24 mouse cellular contexts compared by ENCODE assay signal in the genomic region with DNA sequence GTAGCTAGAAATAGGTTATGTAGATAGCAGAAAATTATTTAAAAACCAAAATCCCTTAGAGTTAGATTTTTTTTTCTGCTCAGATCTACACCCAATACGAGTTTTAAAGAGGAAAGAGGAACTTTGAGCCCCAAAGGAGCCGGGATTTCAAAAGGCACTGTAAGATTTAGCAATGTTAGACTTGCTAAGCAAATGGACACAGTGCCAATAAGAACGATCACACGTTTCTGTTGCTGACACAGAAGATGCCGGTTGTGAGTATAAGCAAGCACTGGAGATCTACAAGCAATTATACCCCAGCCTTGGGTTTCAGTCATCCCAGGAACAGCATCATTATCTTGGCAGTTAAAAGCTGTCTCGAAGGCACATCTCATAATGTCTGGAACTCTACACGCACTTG.
DNase-seq lines count a peak whose midpoint lies in the region; ATAC-seq lines count a peak whose summit lies in the region.
"Had no signal": no experiment of that assay in that cellular context is flagged by ENCODE, and none has a peak within 500 bp of the region (broad histone marks: within the 10 kb centered on the region; RNA-seq: fewer than 3 reads in every experiment).

No protein-coding gene starts in this region.

- H3K36me3 ChIP-seq in limb, embryonic 15.5 days: no peaks in the 10 kb centered on the region
- no peaks in the 10 kb centered on the region for H3K36me3 ChIP-seq in limb, embryonic 10.5 days
- H3K36me3 ChIP-seq in neural tube, embryonic 12.5 days: no peaks in the 10 kb centered on the region
- no peaks in the 10 kb centered on the region for H3K36me3 ChIP-seq in neural tube, embryonic 13.5 days
- H3K36me3 ChIP-seq in forebrain, embryonic 10.5 days (replicated peaks): no peaks in the 10 kb centered on the region
- H3K36me3 ChIP-seq: embryonic facial prominence, embryonic 12.5 days; embryonic facial prominence, embryonic 15.5 days; forebrain, embryonic 12.5 days; forebrain, embryonic 15.5 days; heart, embryonic 12.5 days; heart, embryonic 15.5 days; hindbrain, embryonic 10.5 days; hindbrain, embryonic 15.5 days had no signal

- H3K27ac ChIP-seq in limb, embryonic 15.5 days: no peak overlapping the region
- no peak overlapping the region for H3K27ac ChIP-seq in limb, embryonic 10.5 days
- H3K27ac ChIP-seq in neural tube, embryonic 12.5 days: no peak overlapping the region
- H3K27ac ChIP-seq in neural tube, embryonic 13.5 days (replicated peaks): peak overlapping the region; percentile 59
- no peak overlapping the region for H3K27ac ChIP-seq in forebrain, embryonic 10.5 days
- H3K27ac ChIP-seq: embryonic facial prominence, embryonic 12.5 days; embryonic facial prominence, embryonic 15.5 days; heart, embryonic 15.5 days; hindbrain, embryonic 10.5 days; hindbrain, embryonic 15.5 days had no signal

- H3K4me1 ChIP-seq in limb, embryonic 15.5 days: peaks cover 2% of the 10 kb centered on the region; the same call in 1 of the 2 replicates
- H3K4me1 ChIP-seq in limb, embryonic 10.5 days: peaks cover 8% of the 10 kb centered on the region; the same call in 1 of the 2 replicates
- peaks cover 8% of the 10 kb centered on the region; the same call in 1 of the 2 replicates for H3K4me1 ChIP-seq in neural tube, embryonic 12.5 days
- peaks cover 24% of the 10 kb centered on the region for H3K4me1 ChIP-seq in neural tube, embryonic 13.5 days (replicated peaks)
- H3K4me1 ChIP-seq in forebrain, embryonic 10.5 days: 0 out of 2 replicates have a peak, but pooled peaks cover 7% of the 10 kb centered on the region
- H3K4me1 ChIP-seq: heart, embryonic 12.5 days; heart, embryonic 15.5 days; hindbrain, embryonic 10.5 days; hindbrain, embryonic 15.5 days had no signal

- DNase-seq in limb, embryonic 10.5 days (ENCODE audit: low spot score): no peak
- no peak for DNase-seq in neural tube, embryonic 10.5 days (ENCODE audit: extremely low spot score, low spot score)
- no peak for DNase-seq in cerebellum, postnatal 10 days
- DNase-seq in forebrain, embryonic 10.5 days (ENCODE audit: extremely low spot score, low spot score): no peak
- DNase-seq: adrenal gland, postnatal 25 days; cerebellum, adult 18-20 months; cerebellum, adult 9-10 months; cerebellum, postnatal 25 days; gastrocnemius, postnatal 25 days; heart, adult 18-20 months; heart, postnatal 10 days; heart, postnatal 36 days had no signal

- 52% methylated on average over 7 of the region's 7 CpGs for WGBS in limb, embryonic 15.5 days
- WGBS in limb, embryonic 10.5 days: 89% methylated on average over 7 of the region's 7 CpGs
- WGBS in neural tube, embryonic 12.5 days: 78% methylated on average over 7 of the region's 7 CpGs
- 58% methylated on average over 7 of the region's 7 CpGs for WGBS in neural tube, embryonic 13.5 days
- WGBS in forebrain, embryonic 10.5 days: 92% methylated on average over 7 of the region's 7 CpGs

- ATAC-seq in limb, embryonic 15.5 days (ENCODE audit: insufficient number of reproducible peaks, low FRiP score, low TSS enrichment, low read depth): no peak
- ATAC-seq in neural tube, embryonic 12.5 days (ENCODE audit: low FRiP score, low read depth): peak; percentile 13; the same call in 1 of the 2 replicates
- ATAC-seq in neural tube, embryonic 13.5 days (ENCODE audit: low read depth): no peak
- ATAC-seq: activated CD4-positive, CD25-positive, alpha-beta regulatory T cell, adult 4 months; forebrain, embryonic 15.5 days had no signal

- H3K9ac ChIP-seq in limb, embryonic 15.5 days: no peak overlapping the region
- H3K9ac ChIP-seq in neural tube, embryonic 12.5 days: no peak overlapping the region
- H3K9ac ChIP-seq in neural tube, embryonic 13.5 days: no peak overlapping the region
- H3K9ac ChIP-seq: embryonic facial prominence, embryonic 12.5 days; embryonic facial prominence, embryonic 15.5 days; forebrain, embryonic 12.5 days; forebrain, embryonic 15.5 days; heart, embryonic 12.5 days; heart, embryonic 15.5 days; hindbrain, embryonic 15.5 days had no signal

- 0 out of 2 replicates have a peak overlapping the region, but pooled peaks have one; percentile 5 for H3K4me2 ChIP-seq in limb, embryonic 15.5 days
- H3K4me2 ChIP-seq in neural tube, embryonic 12.5 days (replicated peaks): no peak overlapping the region
- no peak overlapping the region for H3K4me2 ChIP-seq in neural tube, embryonic 13.5 days
- H3K4me2 ChIP-seq: embryonic facial prominence, embryonic 12.5 days; embryonic facial prominence, embryonic 15.5 days; forebrain, embryonic 12.5 days; forebrain, embryonic 15.5 days; heart, embryonic 12.5 days; heart, embryonic 15.5 days; hindbrain, embryonic 15.5 days had no signal

- H3K4me3 ChIP-seq in limb, embryonic 15.5 days: no peak overlapping the region
- no peak overlapping the region for H3K4me3 ChIP-seq in limb, embryonic 10.5 days
- H3K4me3 ChIP-seq in neural tube, embryonic 12.5 days: no peak overlapping the region
- no peak overlapping the region for H3K4me3 ChIP-seq in neural tube, embryonic 13.5 days
- H3K4me3 ChIP-seq in forebrain, embryonic 10.5 days: no peak overlapping the region
- H3K4me3 ChIP-seq: embryonic facial prominence, embryonic 12.5 days; embryonic facial prominence, embryonic 15.5 days; forebrain, embryonic 12.5 days; forebrain, embryonic 15.5 days; heart, embryonic 12.5 days; heart, embryonic 15.5 days; hindbrain, embryonic 10.5 days; hindbrain, embryonic 15.5 days had no signal

- no peaks in the 10 kb centered on the region for H3K9me3 ChIP-seq in limb, embryonic 15.5 days
- no peaks in the 10 kb centered on the region for H3K9me3 ChIP-seq in limb, embryonic 10.5 days (replicated peaks)
- no peaks in the 10 kb centered on the region for H3K9me3 ChIP-seq in neural tube, embryonic 12.5 days
- no peaks in the 10 kb centered on the region for H3K9me3 ChIP-seq in neural tube, embryonic 13.5 days
- peaks cover 7% of the 10 kb centered on the region; the same call in 1 of the 2 replicates for H3K9me3 ChIP-seq in forebrain, embryonic 10.5 days
- H3K9me3 ChIP-seq: embryonic facial prominence, embryonic 12.5 days; embryonic facial prominence, embryonic 15.5 days; forebrain, embryonic 12.5 days; forebrain, embryonic 15.5 days; heart, embryonic 12.5 days; heart, embryonic 15.5 days; hindbrain, embryonic 10.5 days; hindbrain, embryonic 15.5 days had no signal

- H3K27me3 ChIP-seq in limb, embryonic 15.5 days: no peaks in the 10 kb centered on the region
- no peaks in the 10 kb centered on the region for H3K27me3 ChIP-seq in limb, embryonic 10.5 days (ENCODE audit: low read depth, poor library complexity, severe bottlenecking)
- no peaks in the 10 kb centered on the region for H3K27me3 ChIP-seq in neural tube, embryonic 12.5 days (replicated peaks)
- no peaks in the 10 kb centered on the region for H3K27me3 ChIP-seq in neural tube, embryonic 13.5 days
- H3K27me3 ChIP-seq in forebrain, embryonic 10.5 days (ENCODE audit: poor library complexity, severe bottlenecking): peaks cover 5% of the 10 kb centered on the region; the same call in 1 of the 2 replicates
- H3K27me3 ChIP-seq: embryonic facial prominence, embryonic 12.5 days; embryonic facial prominence, embryonic 15.5 days; forebrain, embryonic 12.5 days; forebrain, embryonic 15.5 days; heart, embryonic 12.5 days; heart, embryonic 15.5 days; hindbrain, embryonic 15.5 days had no signal
